Mouse (Mus musculus): ENCODE results near the gene Bche.

GRCm38 (mm10) chr3:73673333-73673732, 34.9 kb downstream of the Bche start:
- TF ChIP-seq POLR2A (IDR thresholded peaks at IDR 0.05; ENCODE audit: control insufficient read depth in 1 of 2, insufficient read depth in 1 of 2, low read depth in 1 of 2, low read length in 2 of 2, poor library complexity in 1 of 2) (no peak), EP300 (IDR thresholded peaks at IDR 0.05; ENCODE audit: low read depth in 1 of 2, low read length in 2 of 2) (no peak), CTCF (IDR thresholded peaks at IDR 0.05 in 2 of 3, conservative IDR thresholded peaks at IDR 0.05 in 1 of 3; ENCODE audit: control insufficient read depth in 1 of 3, insufficient read depth in 1 of 3, low read depth in 2 of 3, low read length in 3 of 3, poor library complexity in 1 of 3, severe bottlenecking in 1 of 3) (no peak)
